Mouse (Mus musculus) cerebellum, postnatal 14 days (tissue): Measurements from ENCODE around the gene Ltc4s.

ENCODE experiments used
- DNase-seq, 2 experiments: peaks; one replicate each; pipeline ENCODE4 v3.0.0; 2021; ENCODE audit warnings: mixed read lengths in 2 of 2

Gene Ltc4s

DNA sequence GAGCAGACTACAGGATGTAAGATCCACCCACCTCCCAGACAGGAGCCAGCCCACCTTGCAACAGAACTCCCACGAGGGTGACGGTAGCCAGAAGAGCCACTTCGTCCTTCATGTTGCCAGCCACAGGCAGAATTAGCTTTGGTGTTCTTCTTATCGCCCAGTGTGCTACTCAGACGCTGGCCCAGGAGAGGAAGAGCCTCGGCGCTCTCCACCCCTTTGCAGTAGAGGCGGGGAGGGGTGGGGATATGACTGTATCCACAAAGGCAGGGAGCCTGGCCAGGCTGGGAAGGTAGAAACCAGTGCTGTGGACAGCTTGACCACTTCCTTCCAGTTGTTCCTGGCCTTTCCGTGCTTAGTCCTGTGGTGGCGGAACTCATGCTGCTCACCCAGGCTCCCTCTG, at the start of gene Ltc4s:
TSS of gene Ltc4s (minus strand) at position 293 of the 400 bp plus-strand sequence.
- DNase-seq = no peak

DNA sequence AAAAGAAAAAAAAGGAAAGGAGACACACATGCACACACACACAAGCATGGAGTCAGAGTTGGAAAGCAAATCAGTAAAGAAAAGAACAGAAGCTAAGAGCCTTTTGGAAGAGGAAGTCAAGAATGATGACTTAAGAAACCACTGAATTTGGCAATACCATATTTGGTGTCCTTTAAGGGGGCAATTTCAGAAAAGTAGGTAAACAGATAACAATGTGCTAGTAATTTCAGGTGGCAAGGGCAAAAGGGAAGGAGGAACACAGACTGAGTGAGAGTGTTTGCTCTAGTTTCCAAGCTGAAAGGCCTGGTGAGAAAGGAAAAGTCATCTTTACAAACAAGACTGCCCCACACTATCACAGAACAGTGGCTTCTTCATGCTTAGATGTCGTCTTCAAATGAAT, 48.0 kb upstream of the Ltc4s start:
- DNase-seq = no peak

DNA sequence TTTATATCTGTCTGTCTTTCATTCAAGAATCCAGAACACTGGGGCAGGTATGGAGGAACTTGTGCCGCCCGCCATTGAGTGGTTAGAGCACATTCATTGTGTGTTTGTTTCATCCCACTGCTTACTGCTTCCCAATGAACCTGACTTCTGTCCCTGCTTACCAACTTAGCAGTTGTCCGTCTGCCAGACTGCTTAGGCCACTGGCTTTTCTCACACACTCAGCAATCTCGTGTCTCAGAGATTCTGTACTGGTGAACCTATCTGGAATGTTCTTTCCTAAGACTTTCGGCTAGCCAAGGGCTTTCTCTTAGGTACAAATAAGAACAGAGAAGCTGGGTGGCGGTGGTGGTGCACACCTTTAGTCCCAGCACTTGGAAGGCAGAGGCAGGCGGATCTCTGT, 47.3 kb upstream of the Ltc4s start:
- DNase-seq = no peak

DNA sequence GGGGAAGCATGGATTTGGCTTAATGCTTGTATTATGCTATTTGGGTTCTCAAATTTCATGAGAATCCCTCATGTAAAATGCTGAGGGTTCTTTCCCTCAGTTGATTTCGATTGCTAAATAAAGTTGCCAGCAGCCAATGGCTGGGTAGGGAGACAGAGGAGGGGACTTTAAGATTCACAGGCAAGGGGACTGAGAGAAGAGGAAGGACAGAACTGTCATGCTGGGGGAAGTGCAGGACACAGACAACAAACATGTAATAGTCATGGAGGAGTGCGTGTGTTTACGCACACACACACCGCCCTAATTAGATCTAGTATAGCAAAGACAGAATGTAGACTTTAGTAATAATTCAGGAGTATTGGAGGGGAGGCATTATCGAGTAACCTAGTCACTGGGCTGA, 46.8 kb upstream of the Ltc4s start:
- DNase-seq = no peak

DNA sequence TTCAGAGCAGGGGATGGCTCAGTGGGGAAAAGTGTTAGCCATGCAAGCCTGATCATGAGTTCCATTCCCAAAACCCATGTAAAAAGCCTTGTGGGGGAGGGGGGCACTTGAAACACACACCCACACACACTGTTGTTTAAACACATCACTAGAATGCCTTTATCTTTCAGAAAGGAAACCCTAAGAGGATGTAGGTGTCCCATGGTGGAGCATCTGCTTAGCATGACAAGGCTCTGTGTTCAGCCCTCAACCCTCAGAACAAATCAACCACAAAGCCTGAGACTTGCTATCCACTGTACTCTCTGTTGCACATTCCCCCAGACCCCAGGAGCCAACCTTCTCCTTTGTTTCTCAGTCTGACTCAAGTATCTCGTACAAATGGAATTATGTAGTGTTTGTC, 41.6 kb upstream of the Ltc4s start:
- DNase-seq = no peak

DNA sequence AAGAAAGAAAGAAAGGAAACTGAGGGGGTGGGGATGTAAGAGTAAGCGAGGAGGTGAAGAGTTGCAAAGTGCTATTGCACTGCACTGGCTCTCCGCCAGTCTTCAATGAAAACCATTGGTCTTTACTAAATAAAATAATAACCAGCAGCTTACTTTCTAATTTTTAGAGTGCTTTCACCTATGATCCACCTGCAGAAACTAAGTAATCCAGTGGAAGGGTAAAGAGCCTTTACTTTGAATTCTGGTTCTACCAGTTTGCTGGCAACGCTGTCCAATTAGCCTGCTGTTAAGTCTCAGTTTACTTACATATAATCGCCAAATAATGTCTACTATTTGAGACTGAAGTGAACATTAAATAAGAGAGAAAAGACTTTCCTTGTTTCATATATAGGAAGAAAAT, 40.6 kb upstream of the Ltc4s start:
- DNase-seq = no peak

DNA sequence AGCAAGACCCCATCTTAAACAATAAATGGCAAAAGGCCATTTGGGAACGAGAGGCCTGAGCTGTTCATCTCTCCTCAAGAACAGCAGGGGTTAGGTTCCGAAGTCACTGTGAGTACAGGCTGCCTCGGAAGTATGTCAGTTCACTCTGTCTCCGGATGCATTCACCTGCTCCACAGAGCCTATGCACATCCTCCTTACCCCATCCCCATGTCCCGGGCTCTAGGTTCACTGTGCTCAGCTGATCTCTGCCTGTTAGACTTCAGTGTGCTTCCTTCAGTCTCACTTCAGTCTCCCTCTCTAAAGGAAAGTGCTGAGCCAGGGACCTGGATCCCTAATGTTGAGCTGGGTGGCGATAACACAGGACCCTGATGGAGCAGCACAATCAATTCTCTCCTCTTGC, 39.3 kb upstream of the Ltc4s start:
- no peak for DNase-seq

DNA sequence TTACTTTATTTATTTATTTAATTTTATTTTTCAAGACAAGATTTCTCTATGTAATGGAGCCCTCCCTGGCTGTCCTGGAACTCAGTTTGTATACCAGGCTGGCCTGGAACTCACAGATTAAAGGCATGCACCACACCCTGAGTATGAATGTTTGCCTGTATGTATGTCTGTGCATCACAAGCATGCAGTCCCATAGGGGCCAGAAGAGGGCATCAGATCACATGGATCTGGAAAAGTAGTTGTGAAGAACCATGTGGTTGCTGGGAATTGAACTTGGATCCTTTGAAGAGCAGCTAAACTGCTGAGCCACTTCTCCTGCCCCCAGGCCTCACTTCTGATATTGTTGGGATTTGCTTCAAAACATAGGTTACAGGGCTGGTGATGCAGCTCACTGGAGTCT, 38.6 kb upstream of the Ltc4s start:
- no peak for DNase-seq

DNA sequence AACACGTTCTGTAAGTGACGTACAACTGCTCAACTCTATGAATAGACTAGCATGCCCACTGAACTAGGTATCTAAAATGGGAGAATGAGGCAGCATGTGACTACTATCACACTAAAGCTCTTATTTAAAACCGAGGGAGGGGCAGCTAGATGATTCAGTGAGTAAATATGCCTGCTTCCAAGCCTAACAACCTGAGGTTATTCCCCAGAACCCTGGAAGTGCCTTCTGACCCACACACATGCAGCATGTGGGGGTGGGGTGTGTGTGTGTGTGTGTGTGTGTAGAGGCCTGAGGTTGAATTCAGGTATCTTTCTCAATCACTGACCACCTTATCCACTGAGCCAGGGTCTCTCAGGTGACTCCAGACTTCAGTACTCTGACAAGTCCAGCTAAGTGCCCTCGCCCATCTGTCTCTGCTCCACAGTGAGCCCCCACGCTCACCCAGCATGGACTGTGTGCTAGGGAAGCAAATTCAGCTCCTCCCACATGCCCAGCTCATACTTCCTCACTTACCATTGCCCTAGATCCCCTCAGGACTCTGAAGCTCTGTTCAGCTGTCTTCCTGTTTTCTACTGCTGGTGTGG, 37.2 kb upstream of the Ltc4s start:
- DNase-seq = no peak

DNA sequence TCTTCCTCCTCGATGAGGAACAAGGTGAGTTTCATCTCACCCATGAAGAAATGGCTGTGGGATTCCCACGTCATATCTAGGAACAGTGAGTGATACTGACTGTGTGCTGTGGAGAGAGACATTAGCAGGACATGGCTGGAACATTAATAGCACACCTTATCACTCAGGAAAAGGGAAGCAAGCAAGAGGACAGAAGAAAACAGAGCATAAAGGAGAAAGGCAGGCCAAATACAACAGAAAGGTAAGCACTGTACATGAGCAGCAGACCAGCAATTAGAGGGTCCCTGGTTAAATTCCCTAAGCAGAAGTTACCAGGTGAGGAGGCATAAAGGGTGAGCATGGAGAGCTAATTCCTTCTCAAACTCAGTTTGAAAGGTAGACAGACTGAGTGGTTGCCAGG, 36.7 kb upstream of the Ltc4s start:
- DNase-seq = no peak

DNA sequence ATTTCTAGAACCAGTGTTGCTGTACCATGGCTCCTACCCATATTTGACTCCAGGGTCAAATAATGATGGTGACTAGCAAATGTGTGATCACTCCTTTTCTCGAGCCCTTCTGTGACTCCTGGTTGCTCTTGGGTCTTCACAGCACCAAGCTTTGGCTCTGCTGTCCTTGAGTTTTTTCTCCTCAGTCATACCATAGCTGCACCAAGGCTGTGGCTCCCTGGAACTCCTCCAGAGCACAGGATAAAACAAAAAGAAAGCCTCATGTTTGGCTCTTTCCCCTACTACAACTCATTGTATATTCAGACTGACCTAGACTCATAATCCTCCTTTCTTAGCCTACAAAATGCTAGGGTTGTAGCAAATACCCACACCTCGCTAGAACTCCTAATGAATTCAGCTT, 34.4 kb upstream of the Ltc4s start:
- no peak for DNase-seq

DNA sequence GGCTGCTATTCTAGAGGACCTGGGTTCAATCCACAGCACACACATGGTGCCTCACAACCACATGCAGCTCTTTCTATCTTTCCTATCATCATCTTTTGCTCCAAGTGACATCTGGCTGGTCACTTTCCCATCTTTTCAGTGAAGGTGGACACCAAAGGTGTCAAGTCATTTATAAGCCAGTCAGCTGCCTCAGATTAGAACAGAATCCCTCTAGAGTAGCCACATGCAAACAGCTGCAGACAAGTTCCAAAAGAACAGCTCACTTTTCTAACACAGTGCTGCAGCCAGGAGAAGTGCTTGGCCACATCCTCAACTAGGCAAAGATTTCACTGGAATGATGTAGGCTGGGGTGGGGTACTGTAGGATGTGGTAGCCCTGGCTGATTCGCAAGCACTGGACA, 31.5 kb upstream of the Ltc4s start:
- DNase-seq = no peak

DNA sequence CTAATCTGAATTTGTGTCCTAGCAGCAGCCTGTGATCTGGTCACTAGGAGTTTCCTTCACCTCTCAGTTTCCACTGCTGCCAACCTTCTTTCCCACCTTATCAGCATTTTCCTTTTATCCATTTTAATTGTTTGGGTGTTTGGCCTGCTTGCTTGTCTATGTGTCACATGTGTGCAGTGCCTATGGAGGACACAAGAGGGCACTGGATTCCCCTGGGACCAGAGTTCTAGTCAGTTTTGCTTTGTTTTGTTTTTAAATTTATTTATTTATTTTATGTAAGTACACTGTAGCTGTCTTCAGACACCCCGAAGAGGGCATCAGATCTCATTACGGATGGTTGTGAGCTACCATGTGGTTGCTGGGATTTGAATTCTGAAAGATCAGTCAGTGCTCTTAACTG, 30.7 kb upstream of the Ltc4s start:
- DNase-seq = peak in 1 of 2 experiments; percentile 61

DNA sequence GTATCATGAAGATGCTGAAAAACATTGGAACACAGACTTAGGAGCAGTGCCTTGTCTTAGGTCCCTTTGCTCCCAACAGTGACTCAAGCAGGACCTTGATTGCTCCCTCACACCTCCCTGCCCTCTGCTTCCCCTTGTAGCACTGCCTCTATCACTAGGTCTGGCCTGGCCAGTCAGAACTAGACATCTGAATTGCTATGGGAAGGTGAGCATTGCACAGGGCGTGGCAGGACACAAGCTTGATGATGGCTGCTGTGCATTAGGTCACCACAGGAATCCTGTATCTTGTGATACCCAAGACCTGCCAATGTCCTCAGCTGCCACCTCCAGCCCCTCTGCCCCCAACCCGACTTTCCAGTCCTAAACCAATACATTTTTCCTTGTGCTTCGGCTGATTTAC, 28.6 kb upstream of the Ltc4s start:
- no peak for DNase-seq

DNA sequence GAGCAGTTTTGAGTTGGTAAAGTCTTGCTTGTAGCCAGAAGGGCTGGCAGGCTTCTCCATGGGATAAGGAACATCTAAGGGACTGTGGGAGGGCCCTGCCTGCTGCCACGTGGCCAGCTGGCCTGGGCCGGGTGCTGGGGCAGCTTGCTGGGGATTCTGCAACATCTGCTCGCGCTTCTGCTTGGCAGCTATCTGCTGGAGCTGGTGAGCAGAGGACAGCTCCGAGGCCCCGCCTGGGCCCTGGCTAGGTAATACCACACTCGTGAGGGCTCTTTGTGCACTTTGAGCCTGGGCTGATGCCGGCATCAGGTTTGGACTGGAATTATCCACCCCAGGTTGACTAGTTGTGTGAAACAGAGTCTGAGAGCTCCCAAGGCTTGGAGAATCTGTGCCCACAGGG, 27.5 kb upstream of the Ltc4s start:
- DNase-seq = peak; percentile 33 to 37

DNA sequence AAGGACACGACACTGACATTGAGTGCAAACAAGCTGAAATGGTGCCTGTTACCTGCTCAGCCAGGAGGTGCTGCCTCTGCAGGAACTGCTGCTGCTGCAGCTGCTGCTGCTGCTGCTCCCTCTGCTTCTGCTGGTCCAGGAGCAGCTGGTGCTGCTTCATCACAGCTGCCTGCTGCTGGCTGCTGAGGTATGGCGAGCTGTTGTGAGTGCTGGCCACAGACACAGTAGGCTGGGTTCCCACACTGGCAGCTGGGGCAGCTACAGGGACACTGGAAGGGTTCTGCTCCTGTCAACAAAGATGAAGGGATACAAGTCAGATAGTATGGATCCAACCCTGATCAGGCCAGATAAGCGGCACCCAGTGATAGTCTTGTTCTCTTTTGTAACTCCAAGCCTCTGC, 24.8 kb upstream of the Ltc4s start:
- no peak for DNase-seq

DNA sequence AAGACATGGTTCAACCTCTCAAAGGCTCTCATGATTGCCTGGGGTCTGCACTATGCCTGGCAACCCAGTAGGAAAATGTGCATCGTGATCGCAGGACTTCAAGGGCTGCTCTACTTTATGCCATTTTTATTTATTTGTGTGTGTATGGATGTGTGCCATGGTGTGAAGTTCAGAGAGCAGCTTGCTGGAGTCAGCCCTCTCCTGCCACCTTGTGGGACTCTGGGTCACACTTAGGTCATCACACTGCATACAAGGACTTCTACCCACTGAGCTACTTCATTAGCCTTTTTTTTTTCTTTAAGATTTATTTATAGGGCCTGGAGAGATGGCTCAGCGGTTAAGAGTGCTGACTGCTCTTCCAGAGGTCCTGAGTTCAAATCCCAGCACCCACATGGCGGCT, 23.6 kb upstream of the Ltc4s start:
- peak; percentile 30 to 51 for DNase-seq

DNA sequence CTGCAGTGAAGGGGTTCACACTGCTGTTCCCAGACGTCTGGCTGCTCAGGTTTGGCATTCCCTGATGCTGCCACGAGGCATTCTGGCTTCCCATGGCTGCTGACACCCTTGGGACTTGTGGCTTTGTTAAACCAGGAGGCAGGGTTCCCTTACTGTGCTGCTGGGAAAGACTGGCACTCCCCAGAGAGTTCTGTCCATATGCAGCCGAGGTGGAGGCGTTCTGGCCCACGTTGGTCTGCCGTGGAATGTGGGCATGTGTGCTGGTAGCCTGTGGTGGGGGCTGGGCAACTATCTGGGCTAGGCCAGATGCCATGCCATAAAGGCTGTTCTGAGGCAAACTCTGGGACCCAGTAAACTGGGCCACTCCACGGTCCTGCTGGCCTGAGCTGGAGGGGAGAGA, 19.9 kb upstream of the Ltc4s start:
- DNase-seq = no peak

DNA sequence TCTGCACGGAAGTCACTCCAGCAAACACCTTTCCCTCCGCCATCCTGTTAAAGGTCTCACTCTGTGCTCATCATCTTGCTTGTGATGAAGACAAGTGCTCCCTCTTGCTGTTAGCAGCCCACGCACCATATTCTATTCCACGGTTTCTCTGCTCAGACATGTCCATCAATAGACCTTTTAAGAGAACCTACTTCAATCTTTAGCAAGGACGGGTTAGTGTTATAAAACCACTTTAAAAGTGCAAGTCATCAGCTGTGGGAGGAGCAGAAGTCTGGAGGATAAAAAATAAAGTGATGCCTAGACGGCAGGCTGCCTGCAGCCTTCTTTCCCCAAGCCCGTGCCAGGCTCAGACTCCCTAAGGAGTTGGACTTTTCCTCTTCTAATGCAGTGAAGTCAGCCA, 18.2 kb upstream of the Ltc4s start:
- no peak for DNase-seq

DNA sequence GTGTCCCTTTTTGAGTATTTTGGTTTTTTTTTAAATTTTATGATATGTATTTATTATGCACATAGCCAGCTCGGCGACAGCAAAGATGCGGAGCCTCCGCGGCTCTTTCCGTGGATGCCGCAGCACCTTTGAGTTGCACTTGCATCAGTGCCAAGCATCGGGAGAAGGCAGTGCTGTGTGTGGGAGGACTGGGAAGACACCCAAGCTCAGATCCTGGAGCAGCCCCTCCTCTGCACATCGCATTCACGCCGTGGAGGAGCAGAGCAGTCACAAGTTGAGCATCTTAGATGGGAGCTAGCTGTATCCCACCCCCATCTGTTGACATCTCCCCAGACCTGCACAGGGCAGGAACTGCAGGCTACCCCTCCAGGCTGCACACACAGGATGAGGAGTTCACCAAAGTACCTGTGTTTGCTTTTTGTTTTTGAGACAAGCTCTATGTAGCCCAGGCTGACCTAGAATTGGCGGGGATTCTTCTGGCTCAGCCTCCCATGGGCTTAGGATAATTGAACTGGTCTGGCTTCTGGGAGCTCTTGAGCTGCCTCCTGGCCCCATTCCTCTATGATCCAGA, 15.7 kb upstream of the Ltc4s start:
- DNase-seq = peak; percentile 62 to 68

DNA sequence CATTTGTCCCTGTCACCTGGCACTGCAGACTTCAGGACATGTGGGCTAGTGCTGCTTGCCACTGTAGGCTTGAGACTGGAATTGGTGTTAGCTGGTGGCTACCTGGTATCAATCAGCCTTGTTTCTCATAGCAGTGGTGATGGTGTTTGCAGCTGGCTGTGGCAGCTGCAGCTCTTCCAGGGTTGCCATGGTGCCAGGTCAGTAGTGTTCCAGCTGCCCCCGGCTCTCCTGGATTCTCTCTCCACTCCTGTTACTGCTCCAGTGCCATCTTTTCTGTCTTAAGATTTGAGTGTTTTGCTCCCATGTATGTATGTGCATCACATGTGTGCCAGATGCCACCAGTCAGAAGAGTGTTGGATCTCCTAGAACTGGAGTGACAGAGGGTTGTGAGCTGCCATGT, 15.0 kb upstream of the Ltc4s start:
- DNase-seq = no peak

DNA sequence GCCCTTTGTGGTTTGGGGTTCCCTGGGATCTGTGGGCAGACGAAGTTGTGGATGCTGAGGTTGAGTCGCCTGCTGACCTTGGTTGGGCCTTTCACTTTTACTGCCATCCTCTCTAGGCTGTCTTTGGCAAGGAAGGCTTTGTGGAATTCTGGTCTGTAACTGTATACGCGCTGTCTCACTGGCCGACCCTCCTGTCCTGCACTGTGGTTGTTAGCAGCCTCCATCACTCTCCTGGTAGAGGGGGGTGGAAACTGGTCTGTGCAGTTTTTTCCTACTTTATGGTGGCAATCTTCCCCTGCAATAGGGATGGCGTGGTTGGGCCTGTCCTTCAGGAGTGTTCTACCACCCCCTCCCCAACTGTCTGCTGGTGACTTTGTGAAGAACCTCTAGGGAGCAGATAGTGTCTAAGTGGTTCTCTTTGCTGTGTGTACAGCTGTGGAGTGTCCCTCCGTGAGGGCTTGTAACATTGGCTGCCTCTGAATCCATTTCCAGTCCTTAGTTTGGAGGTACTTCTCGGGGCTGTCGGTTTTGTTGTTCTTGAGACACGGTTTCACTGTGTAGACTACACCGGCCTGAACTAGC, 14.4 kb upstream of the Ltc4s start:
- DNase-seq = no peak

DNA sequence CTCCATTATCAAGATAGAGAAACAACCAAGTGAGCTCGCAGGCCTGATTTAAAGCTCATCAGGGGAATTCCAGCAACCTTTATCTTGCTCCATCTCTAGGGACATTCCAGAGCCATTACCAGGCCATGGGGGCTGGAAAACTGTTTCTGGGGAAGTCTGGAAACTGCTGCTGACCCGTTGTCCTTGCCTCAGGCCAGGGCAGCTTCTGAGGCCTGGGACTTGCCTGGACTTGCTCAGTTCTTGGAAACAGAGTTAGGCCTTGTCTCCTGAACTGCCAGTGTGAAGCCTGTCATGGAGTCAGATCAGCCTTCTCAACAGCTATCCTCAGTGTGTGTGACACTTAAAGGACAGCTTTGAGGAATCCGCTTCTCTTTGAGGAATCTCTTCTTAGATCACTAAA, 13.8 kb upstream of the Ltc4s start:
- no peak for DNase-seq

DNA sequence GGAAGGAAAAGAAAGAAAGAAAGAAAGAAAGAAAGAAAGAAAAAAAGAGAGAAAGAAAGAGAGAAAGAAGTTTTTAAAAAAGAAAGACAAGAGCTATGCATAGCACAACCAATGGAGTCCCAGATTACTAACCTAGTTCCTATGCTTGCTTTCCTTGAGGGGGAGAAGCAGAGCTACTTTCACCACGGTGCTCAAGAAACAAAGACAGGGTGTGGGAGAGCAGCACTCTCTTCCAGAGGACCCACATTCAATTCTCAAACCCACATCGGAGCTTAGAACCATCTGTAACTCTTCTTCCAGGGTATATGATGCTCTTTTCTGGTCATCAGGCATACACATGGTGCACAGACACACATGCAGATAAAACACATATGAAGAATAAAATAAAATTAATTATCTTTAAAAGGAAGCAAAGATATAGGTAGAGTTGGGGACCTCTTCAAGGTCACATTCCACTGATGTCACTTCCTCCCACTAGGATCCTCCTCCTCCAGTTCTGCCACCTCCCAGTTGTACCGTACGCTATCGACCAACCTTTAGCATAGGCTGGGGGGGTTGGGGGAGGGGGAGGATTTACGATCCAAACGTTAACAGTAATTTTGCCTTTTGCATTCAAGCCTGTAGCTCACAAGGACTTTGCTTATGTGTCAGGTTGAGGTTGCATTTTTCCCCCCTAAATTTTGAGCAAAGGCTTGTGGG, 10.2 kb upstream of the Ltc4s start:
- DNase-seq = no peak

DNA sequence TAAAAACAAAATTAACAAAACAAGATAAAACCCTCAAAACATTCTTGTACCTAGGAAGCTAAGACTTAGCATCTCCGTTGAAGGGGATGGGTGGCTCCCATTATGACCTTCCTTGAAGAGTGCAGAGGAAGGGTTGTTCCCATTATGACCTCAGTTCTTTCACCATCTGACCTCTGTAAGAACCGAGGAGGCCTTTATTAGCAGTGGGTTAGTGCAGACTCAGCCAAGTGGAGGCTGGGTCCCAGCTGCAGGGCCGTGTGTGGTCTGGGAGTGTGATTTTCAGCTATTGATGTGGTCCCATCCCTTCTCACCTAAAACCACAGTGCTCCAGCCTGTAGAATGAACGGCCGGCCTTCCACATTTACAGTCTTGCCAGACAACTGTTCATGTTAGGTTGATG, 6.9 kb upstream of the Ltc4s start:
- no peak for DNase-seq
